Mouse (Mus musculus): ENCODE measurements around the gene Clec2e.
"Not testable (repeated sequence)": the region's sequence is repeated elsewhere in the genome, so short reads cannot be mapped to it uniquely, and the experiment has no call there.

- TF ChIP-seq CTCF (IDR thresholded peaks at IDR 0.05; ENCODE audit: borderline replicate concordance, control insufficient read depth, extremely low read depth, insufficient read depth, low read length, poor library complexity); POLR2A (IDR thresholded peaks at IDR 0.05; ENCODE audit: control insufficient read depth, extremely low read depth, insufficient read depth, low read length, poor library complexity): not testable (repeated sequence)
Observed at GRCm38 (mm10) chr6:129086031-129086430, 14.7 kb downstream of the Clec2e start.

Measured in thymus, adult 2 months (tissue).